12 mouse cellular contexts compared by ENCODE assay signal in genomic region chr19:3653508-3653907, GRCm38 (mm10). TPM values are rescaled to one million over a fixed set of nuclear protein-coding genes. Genes with fewer than 3 reads are reported as not detected.
DNase-seq lines count a peak whose midpoint lies in the region; ATAC-seq lines count a peak whose summit lies in the region.
"Had no signal": no experiment of that assay in that cellular context is flagged by ENCODE, and none has a peak within 500 bp of the region (broad histone marks: within the 10 kb centered on the region; RNA-seq: fewer than 3 reads in every experiment).

No protein-coding gene starts in this region.

- ATAC-seq in heart, embryonic 15.5 days (replicated peaks; ENCODE audit: insufficient number of reproducible peaks, insufficient read depth, low FRiP score, low read depth) = no peak
- no peak for ATAC-seq in limb, embryonic 12.5 days (ENCODE audit: insufficient number of reproducible peaks, insufficient read depth, low FRiP score, low TSS enrichment, low read depth)
- no peak for ATAC-seq in midbrain, embryonic 16.5 days
- ATAC-seq in midbrain, embryonic 13.5 days = no peak
- no peak for ATAC-seq in limb, embryonic 15.5 days (ENCODE audit: insufficient number of reproducible peaks, low FRiP score, low TSS enrichment, low read depth)
- ATAC-seq: midbrain, embryonic 15.5 days had no signal

- no peak overlapping the region for H3K9ac ChIP-seq in heart, embryonic 15.5 days
- H3K9ac ChIP-seq in limb, embryonic 12.5 days (replicated peaks) = no peak overlapping the region
- H3K9ac ChIP-seq in midbrain, embryonic 16.5 days (ENCODE audit: low read depth, low read length) = 0 out of 2 replicates have a peak overlapping the region, but pooled peaks have one; percentile 10
- H3K9ac ChIP-seq in midbrain, embryonic 13.5 days (replicated peaks) = no peak overlapping the region
- no peak overlapping the region for H3K9ac ChIP-seq in limb, embryonic 15.5 days
- H3K9ac ChIP-seq: forebrain, embryonic 12.5 days; midbrain, embryonic 15.5 days; neural tube, embryonic 12.5 days had no signal

- H3K4me2 ChIP-seq in heart, embryonic 15.5 days = no peak overlapping the region
- no peak overlapping the region for H3K4me2 ChIP-seq in limb, embryonic 12.5 days
- H3K4me2 ChIP-seq in midbrain, embryonic 16.5 days (ENCODE audit: low read length) = no peak overlapping the region
- H3K4me2 ChIP-seq in midbrain, embryonic 13.5 days (replicated peaks) = no peak overlapping the region
- no peak overlapping the region for H3K4me2 ChIP-seq in limb, embryonic 15.5 days
- H3K4me2 ChIP-seq: forebrain, embryonic 12.5 days; midbrain, embryonic 15.5 days; neural tube, embryonic 12.5 days had no signal

- intact Hi-C loops in heart, postnatal 36 days (cut with DNase I) = no loop called here

- H3K27me3 ChIP-seq in heart, embryonic 15.5 days = no peaks in the 10 kb centered on the region
- no peaks in the 10 kb centered on the region for H3K27me3 ChIP-seq in limb, embryonic 12.5 days
- no peaks in the 10 kb centered on the region for H3K27me3 ChIP-seq in limb, embryonic 10.5 days (ENCODE audit: low read depth, poor library complexity, severe bottlenecking)
- H3K27me3 ChIP-seq in midbrain, embryonic 16.5 days (ENCODE audit: control insufficient read depth, insufficient read depth, low read depth, low read length) = no peaks in the 10 kb centered on the region
- no peaks in the 10 kb centered on the region for H3K27me3 ChIP-seq in midbrain, embryonic 13.5 days
- H3K27me3 ChIP-seq in limb, embryonic 15.5 days = no peaks in the 10 kb centered on the region
- H3K27me3 ChIP-seq: forebrain, embryonic 12.5 days; midbrain, embryonic 15.5 days; neural tube, embryonic 12.5 days had no signal

- no peak overlapping the region for H3K4me3 ChIP-seq in heart, embryonic 15.5 days
- H3K4me3 ChIP-seq in limb, embryonic 12.5 days (replicated peaks) = no peak overlapping the region
- no peak overlapping the region for H3K4me3 ChIP-seq in limb, embryonic 10.5 days
- H3K4me3 ChIP-seq in midbrain, embryonic 16.5 days (ENCODE audit: low read depth, low read length) = no peak overlapping the region
- no peak overlapping the region for H3K4me3 ChIP-seq in midbrain, embryonic 13.5 days (replicated peaks)
- H3K4me3 ChIP-seq in limb, embryonic 15.5 days = no peak overlapping the region
- H3K4me3 ChIP-seq: forebrain, embryonic 12.5 days; midbrain, embryonic 15.5 days; neural tube, embryonic 12.5 days had no signal

- peaks cover 25% of the 10 kb centered on the region for H3K4me1 ChIP-seq in heart, embryonic 15.5 days (replicated peaks)
- H3K4me1 ChIP-seq in limb, embryonic 12.5 days (replicated peaks) = no peaks in the 10 kb centered on the region
- peaks cover 20% of the 10 kb centered on the region for H3K4me1 ChIP-seq in limb, embryonic 10.5 days
- no peaks in the 10 kb centered on the region for H3K4me1 ChIP-seq in midbrain, embryonic 16.5 days (ENCODE audit: control insufficient read depth, insufficient read depth, low read length)
- no peaks in the 10 kb centered on the region for H3K4me1 ChIP-seq in midbrain, embryonic 13.5 days (replicated peaks)
- H3K4me1 ChIP-seq in limb, embryonic 15.5 days = peaks cover 14% of the 10 kb centered on the region
- H3K4me1 ChIP-seq: forebrain, embryonic 12.5 days; midbrain, embryonic 15.5 days; neural tube, embryonic 12.5 days had no signal

- no peak for DNase-seq in heart, postnatal 36 days
- DNase-seq in limb, embryonic 10.5 days (ENCODE audit: low spot score) = no peak
- no peak for DNase-seq in adrenal gland, adult 8-10 months
- DNase-seq: cerebellum, postnatal 25 days had no signal

- peaks cover 23% of the 10 kb centered on the region for H3K36me3 ChIP-seq in heart, embryonic 15.5 days
- peaks cover 92% of the 10 kb centered on the region for H3K36me3 ChIP-seq in limb, embryonic 12.5 days
- H3K36me3 ChIP-seq in limb, embryonic 10.5 days = peaks cover 96% of the 10 kb centered on the region
- H3K36me3 ChIP-seq in midbrain, embryonic 16.5 days (ENCODE audit: control insufficient read depth, insufficient read depth, low read length) = peaks cover 7% of the 10 kb centered on the region
- peaks cover 29% of the 10 kb centered on the region for H3K36me3 ChIP-seq in midbrain, embryonic 13.5 days
- H3K36me3 ChIP-seq in limb, embryonic 15.5 days = peaks cover 66% of the 10 kb centered on the region
- H3K36me3 ChIP-seq: midbrain, embryonic 15.5 days had no signal

- H3K9me3 ChIP-seq in heart, embryonic 15.5 days (replicated peaks) = no peaks in the 10 kb centered on the region
- peaks cover 21% of the 10 kb centered on the region for H3K9me3 ChIP-seq in limb, embryonic 12.5 days
- H3K9me3 ChIP-seq in limb, embryonic 10.5 days (replicated peaks) = 0 out of 2 replicates have a peak, but pooled peaks cover 3% of the 10 kb centered on the region
- H3K9me3 ChIP-seq in midbrain, embryonic 16.5 days (replicated peaks; ENCODE audit: control insufficient read depth, low read length, poor library complexity, severe bottlenecking) = no peaks in the 10 kb centered on the region
- 0 out of 2 replicates have a peak, but pooled peaks cover 7% of the 10 kb centered on the region for H3K9me3 ChIP-seq in midbrain, embryonic 13.5 days
- no peaks in the 10 kb centered on the region; the same call in 1 of the 2 replicates for H3K9me3 ChIP-seq in limb, embryonic 15.5 days
- H3K9me3 ChIP-seq: midbrain, embryonic 15.5 days; neural tube, embryonic 12.5 days had no signal

- 80% methylated on average over 4 of the region's 4 CpGs for WGBS in heart, embryonic 15.5 days
- WGBS in limb, embryonic 12.5 days = 83% methylated on average over 4 of the region's 4 CpGs
- 91% methylated on average over 4 of the region's 4 CpGs for WGBS in limb, embryonic 10.5 days
- 81% methylated on average over 4 of the region's 4 CpGs for WGBS in midbrain, embryonic 16.5 days
- WGBS in midbrain, embryonic 13.5 days = 89% methylated on average over 4 of the region's 4 CpGs
- 74% methylated on average over 4 of the region's 4 CpGs for WGBS in limb, embryonic 15.5 days

- H3K27ac ChIP-seq in heart, embryonic 15.5 days = peak overlapping the region; percentile 33
- peak overlapping the region; percentile 29; the same call in 1 of the 2 replicates for H3K27ac ChIP-seq in limb, embryonic 12.5 days
- no peak overlapping the region for H3K27ac ChIP-seq in limb, embryonic 10.5 days
- H3K27ac ChIP-seq in midbrain, embryonic 16.5 days (ENCODE audit: low read length) = no peak overlapping the region
- no peak overlapping the region for H3K27ac ChIP-seq in midbrain, embryonic 13.5 days
- H3K27ac ChIP-seq in limb, embryonic 15.5 days = peak overlapping the region; percentile 38; the same call in 1 of the 2 replicates
- H3K27ac ChIP-seq: forebrain, embryonic 12.5 days; midbrain, embryonic 15.5 days; neural tube, embryonic 12.5 days had no signal

RNA-seq across cellular contexts. Expression of gene Lrp5, which starts 32.9 kb away (rescaled TPM):
- polyA plus RNA-seq in heart, embryonic 15.5 days (2015; fragmentation: Nextera tagmentation; extraction: Ambion mirVana) = 3.0 and 4.3 TPM in 2 replicates
- total RNA-seq in heart, postnatal 36 days (2021) = 10 to 100 TPM; 51.3 to 60.3 TPM
- polyA plus RNA-seq in limb, embryonic 12.5 days (2016; fragmentation: Nextera tagmentation; extraction: Ambion mirVana) = 7.7 and 8.4 TPM in 2 replicates
- polyA plus RNA-seq in limb, embryonic 10.5 days (2016; fragmentation: Nextera tagmentation; extraction: Ambion mirVana) = 6.6 and 8.2 TPM in 2 replicates
- polyA plus RNA-seq in midbrain, embryonic 16.5 days (2015; fragmentation: Nextera tagmentation; extraction: Ambion mirVana) = 0.89 and 0.92 TPM in 2 replicates
- polyA plus RNA-seq in midbrain, embryonic 13.5 days (2015; fragmentation: Nextera tagmentation; extraction: Ambion mirVana) = 1.5 and 1.7 TPM in 2 replicates
- polyA plus RNA-seq in limb, embryonic 15.5 days (2015; fragmentation: Nextera tagmentation; extraction: Ambion mirVana) = 6.6 and 6.8 TPM in 2 replicates
- total RNA-seq in adrenal gland, adult 8-10 months (2022) = 100 to 1,000 TPM in 3 of 4 experiments, 10 to 100 TPM in 1; 99.3 to 161 (median 120) TPM

RNA-seq across cellular contexts. Expression of gene 1810055G02Rik, which starts 54.6 kb away (rescaled TPM):
- 15.9 and 26.6 TPM in 2 replicates for polyA plus RNA-seq in heart, embryonic 15.5 days (2015; fragmentation: Nextera tagmentation; extraction: Ambion mirVana)
- 1 to 10 TPM; 7.3 to 7.5 TPM for total RNA-seq in heart, postnatal 36 days (2021)
- polyA plus RNA-seq in limb, embryonic 12.5 days (2016; fragmentation: Nextera tagmentation; extraction: Ambion mirVana) = 33.0 and 41.1 TPM in 2 replicates
- polyA plus RNA-seq in limb, embryonic 10.5 days (2016; fragmentation: Nextera tagmentation; extraction: Ambion mirVana) = 43.8 and 47.2 TPM in 2 replicates
- 33.3 and 33.4 TPM in 2 replicates for polyA plus RNA-seq in midbrain, embryonic 16.5 days (2015; fragmentation: Nextera tagmentation; extraction: Ambion mirVana)
- polyA plus RNA-seq in midbrain, embryonic 13.5 days (2015; fragmentation: Nextera tagmentation; extraction: Ambion mirVana) = 27.9 and 30.1 TPM in 2 replicates
- 60.5 and 69.0 TPM in 2 replicates for polyA plus RNA-seq in limb, embryonic 15.5 days (2015; fragmentation: Nextera tagmentation; extraction: Ambion mirVana)
- total RNA-seq in adrenal gland, adult 8-10 months (2022) = 10 to 100 TPM; 29.1 to 42.7 (median 32.1) TPM

Comparison
In these comparisons a context has a peak if more than half of its experiments do, and no peak if none do; other contexts are left out.
1. H3K27ac ChIP-seq: peak in heart, embryonic 15.5 days (single experiment), limb, embryonic 12.5 days (single experiment) and limb, embryonic 15.5 days (single experiment); none in limb, embryonic 10.5 days (single experiment), midbrain, embryonic 16.5 days (single experiment) and midbrain, embryonic 13.5 days (single experiment).